Mouse (Mus musculus): ENCODE measurements around the gene Nop16.

Nop16 gene

GRCm38 (mm10) chr13:54559656-54560055, 30.2 kb downstream of the Nop16 start:
- peak; percentile 52 to 56 for DNase-seq

- peak; percentile 72 to 86 for DNase-seq
Measured at GRCm38 (mm10) chr13:54557652-54558051, 32.2 kb downstream of the Nop16 start.

DNA sequence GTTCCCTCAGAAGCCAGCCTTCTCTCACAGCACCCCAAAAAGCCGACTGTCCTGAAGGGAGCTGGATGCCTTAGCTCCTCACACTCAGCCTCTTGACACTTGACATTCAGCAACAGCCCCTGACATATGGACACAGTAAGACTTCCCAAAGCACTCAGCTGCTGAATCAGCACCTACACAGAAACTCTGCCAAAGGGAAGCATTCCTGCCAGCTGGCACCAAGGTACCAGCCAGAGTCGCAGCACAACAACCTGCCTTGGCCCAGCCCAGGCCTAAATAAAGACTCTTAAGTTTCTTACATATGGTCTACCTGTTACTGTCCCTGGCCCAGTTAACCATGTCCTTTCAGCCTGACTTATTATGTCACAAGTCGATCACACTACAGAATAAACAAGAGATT, 33.1 kb downstream of the Nop16 start:
- DNase-seq: peak; percentile 74 to 84

DNA sequence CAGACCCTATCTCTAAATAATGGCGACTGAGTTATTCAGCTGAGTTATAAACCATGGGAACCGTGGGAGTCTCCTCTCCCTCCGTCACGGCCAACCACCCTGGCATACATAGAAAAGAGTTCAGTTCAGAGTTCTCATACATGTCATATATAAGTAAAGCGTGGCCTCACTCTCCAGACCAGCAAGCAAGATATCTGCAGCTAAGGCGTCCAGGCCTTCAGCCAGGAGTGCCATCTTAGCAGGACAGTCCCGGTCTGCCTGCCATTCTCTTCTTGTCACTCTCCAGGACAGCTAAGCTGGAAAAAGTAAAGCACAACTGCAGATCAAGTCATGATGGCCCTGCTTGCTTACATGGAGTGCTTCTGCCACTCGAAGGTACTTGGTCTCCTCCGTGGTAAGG, 33.7 kb downstream of the Nop16 start:
- no peak for DNase-seq

GRCm38 (mm10) chr13:54548036-54548435, 41.9 kb downstream of the Nop16 start:
- peak; percentile 36 to 52 for DNase-seq

Data from kidney, postnatal 36 days (tissue).